Mouse (Mus musculus) kidney, postnatal 25 days (tissue): ENCODE measurements at regions not wholly inside any gene's neighbourhood (a gene's known extent, or its start where the extent isn't known, plus 50 kb on each side); places are given as distances from the start of the nearest gene placed in this dataset.

Experiments used
- DNase-seq, 2 experiments: peaks; one replicate each; pipeline ENCODE4 v3.0.0; 2021; ENCODE audit warnings: mixed read lengths in 2 of 2

- no peak for DNase-seq
Observed at GRCm38 (mm10) chr11:43952151-43952550, 51.1 kb upstream of the Adra1b start.

DNA sequence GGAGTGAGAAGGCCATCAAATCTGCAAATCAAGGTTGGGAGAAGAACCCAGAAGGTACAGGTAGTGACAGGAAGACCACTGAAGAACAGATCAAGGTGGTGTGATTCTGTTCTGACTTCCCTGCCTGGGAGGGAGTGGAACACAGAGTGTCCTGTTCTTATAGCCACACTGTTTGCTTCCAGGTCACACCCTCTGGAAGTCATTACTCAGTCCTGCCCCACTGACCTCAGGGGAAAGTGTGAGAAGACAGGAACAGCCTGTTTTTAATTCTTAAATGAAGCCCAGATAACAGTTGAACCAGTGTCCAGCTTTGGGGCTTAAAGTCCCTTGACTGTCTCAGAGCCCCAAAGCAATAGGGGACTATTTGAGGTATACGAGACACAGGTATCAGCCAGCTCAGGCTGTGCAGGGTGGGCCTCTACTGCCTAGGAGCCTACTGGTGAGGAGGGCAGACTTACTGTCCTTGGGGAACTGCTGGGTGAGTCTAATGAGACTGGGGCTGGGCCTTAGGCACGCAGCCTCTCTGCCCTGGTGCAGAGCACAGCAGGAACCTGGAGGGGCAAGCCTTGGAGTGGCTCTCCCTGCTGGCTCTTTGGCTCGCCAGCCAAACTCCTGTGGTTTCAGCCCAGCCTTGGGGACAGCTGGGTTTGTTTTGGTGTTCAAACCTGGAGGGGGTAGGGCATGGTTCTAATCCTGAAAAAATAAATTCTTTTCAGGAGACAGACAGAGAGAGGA lies 57.4 kb upstream of the Adra1b start:
- no peak for DNase-seq

DNA sequence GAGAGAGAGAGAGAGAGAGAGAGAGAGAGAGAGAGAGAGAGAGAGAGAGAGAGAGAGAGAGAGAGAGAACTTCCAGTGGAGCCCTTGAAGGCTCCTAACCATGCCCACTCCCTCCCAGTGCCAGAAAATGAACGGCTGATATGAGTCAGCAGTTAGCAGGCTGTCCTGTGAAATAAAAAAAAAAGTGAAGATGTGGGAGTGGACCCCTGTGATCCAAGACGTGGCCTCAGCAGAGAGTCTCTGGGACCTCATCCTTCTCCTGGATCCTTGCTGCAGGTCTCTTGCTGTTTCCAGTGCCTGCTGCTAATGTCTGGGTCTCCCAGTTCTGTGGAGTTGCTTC lies 57.9 kb upstream of the Adra1b start:
- DNase-seq: no peak

GRCm38 (mm10) chr11:43960348-43961105 lies 59.5 kb upstream of the Adra1b start:
- no peak for DNase-seq

DNA sequence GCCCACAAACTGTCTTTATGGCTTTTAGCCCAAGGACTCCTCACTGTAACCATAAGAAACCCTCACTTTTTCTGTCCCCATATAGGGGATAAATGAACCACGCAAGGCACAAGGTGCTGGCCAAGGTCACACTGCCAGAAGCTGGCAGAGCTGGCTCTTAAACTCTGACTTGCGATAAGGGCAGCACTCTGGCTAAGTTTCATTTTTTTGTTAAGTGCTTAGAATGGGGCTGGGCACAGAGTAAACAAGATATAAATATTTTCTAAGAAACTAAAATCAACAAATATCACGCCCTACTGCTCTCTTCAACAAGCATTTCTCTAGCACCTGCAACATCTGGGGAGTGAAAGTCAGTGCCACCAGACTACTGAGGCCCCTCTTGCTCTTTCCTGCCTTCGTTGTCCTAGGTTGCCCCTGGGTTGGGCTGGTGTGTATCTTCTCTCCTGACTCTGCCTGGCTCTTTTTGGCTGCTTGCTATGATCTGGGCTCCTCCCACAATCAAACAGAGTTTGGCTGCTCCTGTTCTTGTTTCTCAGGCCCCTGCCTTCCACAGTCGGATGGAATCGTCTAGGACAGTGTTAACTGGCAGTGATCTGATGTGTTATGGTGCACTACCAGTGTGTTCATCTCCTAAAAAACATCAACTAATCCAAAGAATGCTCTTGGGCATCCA lies 60.5 kb upstream of the Adra1b start:
- DNase-seq: no peak

- no peak for DNase-seq
Observed at GRCm38 (mm10) chr11:43967764-43968163, 66.8 kb upstream of the Adra1b start.

- no peak for DNase-seq
Observed at GRCm38 (mm10) chr11:43971886-43972285, 70.9 kb upstream of the Adra1b start.

DNA sequence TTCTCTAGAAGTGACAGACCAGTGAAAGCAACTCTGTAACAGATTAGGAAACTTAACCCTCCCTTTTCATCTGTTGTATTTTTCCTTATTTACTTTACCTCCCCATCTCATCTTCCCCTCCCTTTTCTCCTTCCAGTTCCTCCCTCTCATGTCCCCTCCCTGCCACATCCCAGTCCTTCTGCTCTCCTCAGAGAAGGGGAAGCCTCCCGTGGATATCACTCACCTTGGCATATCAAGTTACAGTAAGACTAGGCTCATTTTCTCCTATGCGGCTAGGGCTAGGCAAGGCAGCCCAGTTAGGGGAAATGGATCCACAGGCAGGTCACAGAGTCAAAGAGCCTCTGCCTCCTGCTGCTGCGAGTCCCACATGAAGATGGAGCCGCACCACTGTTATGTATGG lies 75.0 kb upstream of the Adra1b start:
- DNase-seq: no peak

DNA sequence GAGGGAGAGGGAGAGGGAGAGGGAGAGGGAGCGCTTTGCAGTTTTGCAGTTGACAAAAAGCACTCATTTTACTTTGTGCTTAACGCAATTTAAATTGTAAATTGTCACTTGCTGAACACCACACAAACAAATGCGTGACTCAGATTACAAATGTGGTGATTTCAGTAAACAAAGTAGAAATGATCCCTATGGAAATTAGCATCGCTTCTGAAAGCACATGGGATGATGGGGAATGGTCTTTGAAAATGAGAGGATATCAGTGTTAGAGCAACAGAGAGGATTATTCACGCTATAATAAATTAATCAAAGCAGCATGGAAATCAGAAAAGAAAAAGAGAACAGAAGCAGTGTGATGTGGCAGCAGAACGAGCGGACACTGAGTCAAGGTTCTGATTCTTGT lies 78.4 kb upstream of the Adra1b start:
- DNase-seq: no peak

DNA sequence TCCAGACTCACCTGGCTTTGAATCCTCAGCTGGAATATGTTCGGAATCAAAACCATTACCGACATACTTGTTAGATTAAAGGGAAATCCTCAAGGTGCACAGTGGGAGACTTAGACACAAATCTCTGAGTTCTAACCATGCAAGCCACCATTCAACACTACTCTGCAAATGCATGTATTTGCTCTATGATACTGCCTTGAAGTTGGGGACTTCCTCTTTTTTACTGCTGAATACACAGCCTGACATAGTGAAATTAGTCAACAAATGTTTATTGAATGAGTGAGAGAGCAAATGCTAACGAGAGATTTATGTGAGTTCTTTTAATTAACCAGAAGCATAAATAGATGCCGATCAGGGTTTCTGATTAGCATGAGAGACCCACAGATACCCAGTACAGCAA lies 79.4 kb upstream of the Adra1b start:
- DNase-seq: no peak

DNA sequence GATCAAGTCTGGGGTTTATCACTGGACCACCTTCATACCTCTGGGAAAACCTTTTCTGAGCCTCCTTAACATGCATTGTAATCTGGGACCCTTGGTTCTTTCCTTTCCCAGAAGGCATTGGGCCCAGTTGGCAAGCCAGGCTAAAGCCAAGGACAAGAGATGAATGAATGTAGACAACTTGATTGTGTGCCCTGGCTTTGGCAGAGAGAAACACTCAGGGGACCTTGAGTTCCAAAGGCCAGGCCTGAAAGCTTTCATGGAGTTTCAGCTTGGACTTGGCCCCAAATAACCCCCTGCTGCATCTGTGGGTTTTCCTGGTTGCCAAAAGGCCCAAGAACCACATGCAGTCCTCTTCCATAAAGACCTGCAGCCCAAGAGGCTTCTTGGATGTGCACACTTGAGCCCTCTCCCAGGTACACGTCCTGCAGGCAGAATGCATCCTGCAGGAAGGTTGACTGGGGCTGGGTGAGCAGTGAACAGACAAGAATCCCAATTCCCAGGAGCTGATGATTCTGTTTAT lies 89.0 kb upstream of the Adra1b start:
- DNase-seq: peak in 1 of 2 experiments; percentile 42

- DNase-seq: peak; percentile 25 to 49
Observed at GRCm38 (mm10) chr11:43992011-43992471, 91.0 kb upstream of the Adra1b start.

DNA sequence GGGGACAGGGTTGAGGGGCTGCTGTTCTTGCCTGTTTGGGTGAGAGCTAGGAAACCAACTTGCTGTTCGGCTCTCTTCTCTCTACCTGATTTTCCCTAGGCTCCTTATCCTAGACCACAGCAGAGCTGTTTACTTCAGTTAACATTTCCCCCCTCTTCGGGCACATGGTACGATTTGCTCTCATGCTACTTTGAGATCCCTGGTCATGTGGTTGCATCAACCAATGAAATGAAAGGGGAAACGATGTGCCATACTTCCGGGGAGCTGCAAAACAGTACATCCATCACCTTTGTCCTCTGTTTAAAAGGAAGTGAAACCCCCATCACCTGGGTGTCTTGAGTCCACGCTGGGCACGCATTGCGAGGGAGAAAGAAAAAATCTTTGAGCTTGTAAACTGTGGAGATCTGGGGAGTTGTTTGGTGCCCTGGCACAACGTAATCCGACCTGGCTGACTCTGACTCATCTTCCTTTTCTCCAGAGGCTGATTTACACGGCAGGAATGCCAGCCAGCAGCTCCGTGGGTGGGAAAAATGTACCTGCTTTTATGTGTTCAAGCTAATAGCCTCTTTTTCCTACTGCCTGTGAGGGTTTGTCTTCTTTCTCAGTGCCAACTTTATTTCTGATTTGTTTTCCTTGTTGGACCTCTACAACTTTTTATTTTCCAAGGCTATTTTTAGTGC lies 97.2 kb upstream of the Adra1b start:
- DNase-seq: no peak

- DNase-seq: no peak
Observed at GRCm38 (mm10) chr11:44000056-44000455, 99.0 kb upstream of the Adra1b start.

GRCm38 (mm10) chr11:44001843-44002589 lies 101.0 kb upstream of the Adra1b start:
- no peak for DNase-seq

- DNase-seq: no peak
Observed at GRCm38 (mm10) chr11:44002716-44003522, 101.9 kb upstream of the Adra1b start.

DNA sequence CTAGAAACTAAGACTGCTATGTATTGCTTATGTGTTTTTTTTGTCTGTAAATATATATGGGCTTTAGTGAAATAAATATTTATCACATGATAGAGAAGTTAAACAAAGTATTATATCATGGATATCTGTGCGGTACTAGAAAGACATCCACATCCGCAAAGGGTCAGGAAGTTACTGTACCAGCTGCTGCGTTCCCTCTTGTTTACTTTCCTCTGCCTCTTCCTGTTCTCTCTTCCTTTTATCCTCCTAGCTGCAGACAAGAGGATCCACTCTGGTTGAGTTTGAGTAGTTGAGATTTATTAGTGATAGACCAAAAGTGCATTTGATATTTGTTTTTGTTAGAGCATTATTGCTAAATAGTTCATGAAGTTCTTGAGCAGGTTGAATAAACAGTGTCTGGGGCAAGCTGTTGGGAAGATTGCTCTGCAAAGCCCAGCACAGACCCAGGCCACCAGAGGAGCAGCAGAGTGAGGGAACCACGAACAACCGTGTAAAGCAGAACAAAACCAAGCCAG lies 106.6 kb upstream of the Adra1b start:
- no peak for DNase-seq

DNA sequence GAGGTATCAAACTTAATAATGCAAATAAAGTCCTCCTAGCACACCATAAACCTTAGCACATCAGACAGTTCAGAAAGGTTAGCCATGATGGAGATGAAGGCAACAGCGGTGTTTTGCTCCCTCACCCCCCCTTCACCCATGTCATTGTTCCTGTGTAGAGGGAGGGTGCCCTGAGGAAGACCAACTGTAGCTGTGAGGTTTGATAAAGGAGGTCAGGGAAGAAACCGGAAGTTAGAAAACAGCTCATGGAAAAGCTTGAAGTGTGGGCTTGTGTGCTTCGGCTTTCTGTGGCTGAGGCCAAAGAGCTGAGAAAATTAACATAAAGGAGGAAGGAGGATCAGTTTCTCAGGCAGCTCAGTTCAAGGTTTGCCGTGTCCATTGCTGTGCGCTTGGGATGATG lies 111.3 kb upstream of the Adra1b start:
- no peak for DNase-seq

DNA sequence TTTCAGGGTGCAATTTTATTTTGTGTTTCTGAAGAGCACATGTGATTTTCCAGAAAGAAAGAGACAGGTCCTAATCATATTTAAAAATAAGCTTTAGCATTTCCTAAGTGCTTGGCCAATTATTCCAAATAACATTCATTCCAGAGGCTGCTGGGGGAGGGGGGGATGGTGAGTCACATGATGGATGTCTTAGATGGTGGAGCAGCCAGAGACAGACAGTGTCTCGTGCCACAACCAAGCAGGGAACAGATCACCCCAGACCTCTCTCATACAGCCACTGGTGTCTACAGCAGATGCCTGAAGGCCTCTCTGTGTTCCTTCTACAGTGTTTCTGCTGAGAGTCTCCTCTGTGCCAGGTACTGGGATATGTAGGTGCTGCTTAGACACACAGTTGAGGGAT lies 112.8 kb upstream of the Adra1b start:
- DNase-seq: peak in 1 of 2 experiments; percentile 34

DNA sequence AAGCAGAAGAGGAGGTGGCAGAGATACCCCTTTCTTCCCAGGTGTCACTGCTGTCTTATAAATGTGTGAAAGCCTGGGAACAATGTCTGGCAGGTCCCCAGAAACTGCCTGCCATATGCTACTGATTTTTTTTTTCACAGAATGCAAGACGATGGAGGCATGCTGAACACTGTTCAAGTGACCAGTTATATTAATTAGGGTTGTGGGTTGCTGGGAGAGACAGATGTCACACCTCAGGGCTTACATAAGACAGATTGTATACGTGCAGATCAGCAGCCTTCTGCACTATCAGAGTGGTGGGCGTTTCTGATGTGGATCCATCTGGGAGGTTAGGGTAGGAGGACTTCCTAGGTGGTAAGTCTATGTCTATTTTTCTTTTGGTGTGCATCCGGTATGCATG lies 120.6 kb upstream of the Adra1b start:
- no peak for DNase-seq

DNA sequence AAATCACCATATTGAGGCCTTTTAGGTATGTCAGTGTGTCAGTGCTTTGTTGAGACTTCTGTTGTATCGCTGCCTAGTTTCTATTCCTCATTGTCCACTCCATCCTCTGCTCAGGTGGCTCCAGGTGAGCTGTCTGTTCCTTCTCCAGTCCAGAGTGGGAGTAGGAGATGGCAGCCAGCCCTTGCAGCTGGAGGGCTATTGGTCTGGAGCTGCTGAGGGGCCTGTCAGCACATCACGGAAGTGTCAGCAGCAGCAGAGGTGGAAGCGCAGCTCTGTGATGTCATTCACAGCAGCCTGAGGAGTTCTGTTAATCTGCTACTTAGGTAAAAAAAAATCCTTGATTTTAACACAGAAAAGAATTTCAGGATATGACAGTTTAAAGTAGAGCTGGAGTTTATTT lies 126.0 kb upstream of the Adra1b start:
- DNase-seq: no peak
